In genomic region chr9:116060691-116061090, GRCm38 (mm10) we compare ENCODE assay signal across 8 mouse cellular contexts.
A peak's percentile ranks its signal among the peaks of the same experiment; 100 is the strongest.
DNase-seq lines count a peak whose midpoint lies in the region; ATAC-seq lines count a peak whose summit lies in the region.
"Had no signal": no experiment of that assay in that cellular context is flagged by ENCODE, and none has a peak within 500 bp of the region (broad histone marks: within the 10 kb centered on the region; RNA-seq: fewer than 3 reads in every experiment).

No protein-coding gene starts in this region.

- H3K4me3 ChIP-seq in intestine, embryonic 14.5 days (ENCODE audit: low read depth, low read length): no peak overlapping the region
- H3K4me3 ChIP-seq in intestine, embryonic 16.5 days (ENCODE audit: low read length): no peak overlapping the region

- H3K9me3 ChIP-seq in intestine, embryonic 14.5 days (ENCODE audit: control insufficient read depth, low read length): no peaks in the 10 kb centered on the region
- H3K9me3 ChIP-seq in intestine, embryonic 16.5 days (ENCODE audit: control insufficient read depth, low read length): no peaks in the 10 kb centered on the region

- no peaks in the 10 kb centered on the region; the same call in 1 of the 2 replicates for H3K4me1 ChIP-seq in intestine, embryonic 14.5 days (replicated peaks; ENCODE audit: control insufficient read depth, insufficient read depth, low read length)
- no peaks in the 10 kb centered on the region for H3K4me1 ChIP-seq in intestine, embryonic 16.5 days (ENCODE audit: control insufficient read depth, insufficient read depth, low read length)

- 15% methylated on average over 4 of the region's 4 CpGs for WGBS in intestine, embryonic 14.5 days
- 13% methylated on average over 4 of the region's 4 CpGs for WGBS in intestine, embryonic 16.5 days

- H3K36me3 ChIP-seq in intestine, embryonic 14.5 days (ENCODE audit: control insufficient read depth, insufficient read depth, low read length): no peaks in the 10 kb centered on the region
- no peaks in the 10 kb centered on the region for H3K36me3 ChIP-seq in intestine, embryonic 16.5 days (ENCODE audit: control insufficient read depth, insufficient read depth, low read length)

- no peak overlapping the region for H3K27ac ChIP-seq in intestine, embryonic 14.5 days (ENCODE audit: low read depth)
- no peak overlapping the region for H3K27ac ChIP-seq in intestine, embryonic 16.5 days (ENCODE audit: low read length)
- H3K27ac ChIP-seq: macrophage had no signal

- H3K4me2 ChIP-seq in intestine, embryonic 14.5 days (ENCODE audit: low read length): no peak overlapping the region
- no peak overlapping the region for H3K4me2 ChIP-seq in intestine, embryonic 16.5 days (ENCODE audit: low read depth, low read length)

- no peaks in the 10 kb centered on the region for H3K27me3 ChIP-seq in intestine, embryonic 14.5 days (replicated peaks; ENCODE audit: control insufficient read depth, insufficient read depth, low read length)
- no peaks in the 10 kb centered on the region for H3K27me3 ChIP-seq in intestine, embryonic 16.5 days (replicated peaks; ENCODE audit: control insufficient read depth, insufficient read depth, low read length)

- no peak for ATAC-seq in intestine, embryonic 14.5 days (replicated peaks; ENCODE audit: low FRiP score, low TSS enrichment, low read depth)
- no peak for ATAC-seq in intestine, embryonic 16.5 days

- DNase-seq in intestine, embryonic 14.5 days (ENCODE audit: low spot score): peak; percentile 54
- DNase-seq in 3T3-L1 (ENCODE audit: low read depth, low spot score): peak; percentile 54
- DNase-seq in CD4-positive helper T cell, adult 2 months (ENCODE audit: low read depth, low spot score): peak; percentile 33
- DNase-seq in forelimb bud, embryonic 11.5 days (ENCODE audit: low read depth, low spot score): peak; percentile 33
- no peak for DNase-seq in urinary bladder, postnatal 10 days (ENCODE audit: low spot score)
- DNase-seq in ovary, postnatal 14 days (ENCODE audit: low spot score): no peak

- H3K9ac ChIP-seq in intestine, embryonic 14.5 days (ENCODE audit: low read length): no peak overlapping the region
- no peak overlapping the region for H3K9ac ChIP-seq in intestine, embryonic 16.5 days (ENCODE audit: low read depth, low read length)

Comparison
In these comparisons a context has a peak if more than half of its experiments do, and no peak if none do; other contexts are left out.
1. DNase-seq: peak in intestine, embryonic 14.5 days (single experiment), 3T3-L1 (single experiment), CD4-positive helper T cell, adult 2 months (single experiment) and forelimb bud, embryonic 11.5 days (single experiment); none in urinary bladder, postnatal 10 days (single experiment) and ovary, postnatal 14 days (single experiment).